Mouse (Mus musculus): ENCODE results near the gene Aph1b. TPM values are rescaled to one million over a fixed set of nuclear protein-coding genes. Genes with fewer than 3 reads are reported as not detected.

Aph1b gene
- total RNA-seq, 1 experiment from 2014 or later, result 4.5 TPM

- DNase-seq, result no peak
Measured at GRCm38 (mm10) chr9:66739516-66739915, 55.8 kb downstream of the Aph1b start.

- DNase-seq, result no peak
Measured at GRCm38 (mm10) chr9:66736551-66736950, 58.7 kb downstream of the Aph1b start.

- DNase-seq, result no peak
Measured at GRCm38 (mm10) chr9:66736016-66736415, 59.3 kb downstream of the Aph1b start.

- DNase-seq, result no peak
Measured at GRCm38 (mm10) chr9:66735122-66735521, 60.2 kb downstream of the Aph1b start.

GRCm38 (mm10) chr9:66734568-66734967 is 60.7 kb downstream of the Aph1b start:
- no peak for DNase-seq

GRCm38 (mm10) chr9:66732791-66733691 is 62.2 kb downstream of the Aph1b start:
- DNase-seq, result no peak

- no peak for DNase-seq
Measured at GRCm38 (mm10) chr9:66731284-66731683, 64.0 kb downstream of the Aph1b start.

- DNase-seq, result no peak
Measured at GRCm38 (mm10) chr9:66730556-66730955, 64.7 kb downstream of the Aph1b start.

GRCm38 (mm10) chr9:66727333-66727732 is 68.0 kb downstream of the Aph1b start:
- DNase-seq, result no peak

GRCm38 (mm10) chr9:66725591-66725990 is 69.7 kb downstream of the Aph1b start:
- DNase-seq, result no peak

Other genes with a start within 250 kb of the Aph1b start
- gene Usp3, start 202.3 kb downstream of the Aph1b start, total RNA-seq (2021), result 46.8 and 51.1 TPM in 2 replicates
- 0.70 and 1.0 TPM in 2 replicates for gene Car12, start 81.8 kb downstream of the Aph1b start, total RNA-seq (2021)
- gene Gm10647, start 1.5 kb upstream of the Aph1b start, total RNA-seq (2021), result 0.33 and 0.43 TPM in 2 replicates
- gene Aph1c, start 39.2 kb upstream of the Aph1b start, total RNA-seq (2021), result 5.7 and 13.6 TPM in 2 replicates
- gene Rab8b, start 124.2 kb upstream of the Aph1b start, total RNA-seq (2021), result 14.5 and 17.2 TPM in 2 replicates
- 254 and 278 TPM in 2 replicates for gene Rps27l, start 150.6 kb upstream of the Aph1b start, total RNA-seq (2021)
- gene Lactb, start 180.0 kb upstream of the Aph1b start, total RNA-seq (2021), result 16.6 and 18.5 TPM in 2 replicates